Mouse (Mus musculus) right cerebral cortex, postnatal 14 days (tissue): ENCODE measurements at regions not wholly inside any gene's neighbourhood (a gene's known extent, or its start where the extent isn't known, plus 50 kb on each side); places are given as distances from the start of the nearest gene placed in this dataset.

Experiments used
- DNase-seq: peaks from one replicate; pipeline ENCODE4 v3.0.0; 2022

DNA sequence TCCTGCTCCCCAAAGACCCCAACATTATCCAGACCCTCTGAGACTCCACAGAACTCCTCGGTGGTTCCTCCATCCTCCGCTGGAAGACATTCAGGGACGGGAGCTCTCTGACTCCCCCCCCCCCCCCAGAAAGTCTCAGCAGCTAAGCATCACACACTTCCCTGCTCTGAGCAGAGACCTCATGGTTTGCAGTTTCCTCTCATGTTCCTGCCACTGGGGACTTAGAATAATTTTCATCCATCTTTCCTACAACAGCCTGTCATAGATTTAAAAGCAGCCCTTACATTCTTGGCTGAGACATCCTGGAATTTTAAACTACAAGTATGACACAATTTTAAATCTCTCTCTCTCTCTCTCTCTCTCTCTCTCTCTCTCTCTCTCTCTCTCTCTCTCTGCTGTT, 69.2 kb downstream of the Gpr65 start:
- DNase-seq: no peak

GRCm38 (mm10) chr12:98339536-98339935, 71.1 kb downstream of the Gpr65 start:
- DNase-seq: no peak

GRCm38 (mm10) chr12:98342158-98342557, 73.7 kb downstream of the Gpr65 start:
- DNase-seq: no peak

GRCm38 (mm10) chr12:98343653-98344052, 75.2 kb downstream of the Gpr65 start:
- DNase-seq: no peak

DNA sequence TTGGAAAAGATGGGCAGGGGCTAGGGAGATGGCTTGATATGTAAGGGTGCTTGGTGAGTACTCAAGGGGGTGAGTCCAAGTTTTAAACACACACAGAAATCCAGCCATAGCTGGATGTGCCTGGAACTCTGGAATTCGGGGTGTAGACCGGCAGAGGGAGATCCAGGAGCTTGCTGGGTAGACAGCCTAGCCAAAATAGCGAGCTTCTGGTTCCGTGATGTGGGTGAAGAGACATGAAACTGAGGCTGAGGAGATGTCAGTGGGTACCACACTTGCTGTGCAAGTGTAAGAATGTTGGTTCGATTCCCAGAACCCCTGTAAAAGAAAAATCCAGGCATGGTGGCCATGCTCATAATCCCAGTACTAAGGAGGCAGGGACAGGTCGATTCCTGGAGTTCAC, 78.6 kb downstream of the Gpr65 start:
- no peak for DNase-seq

DNA sequence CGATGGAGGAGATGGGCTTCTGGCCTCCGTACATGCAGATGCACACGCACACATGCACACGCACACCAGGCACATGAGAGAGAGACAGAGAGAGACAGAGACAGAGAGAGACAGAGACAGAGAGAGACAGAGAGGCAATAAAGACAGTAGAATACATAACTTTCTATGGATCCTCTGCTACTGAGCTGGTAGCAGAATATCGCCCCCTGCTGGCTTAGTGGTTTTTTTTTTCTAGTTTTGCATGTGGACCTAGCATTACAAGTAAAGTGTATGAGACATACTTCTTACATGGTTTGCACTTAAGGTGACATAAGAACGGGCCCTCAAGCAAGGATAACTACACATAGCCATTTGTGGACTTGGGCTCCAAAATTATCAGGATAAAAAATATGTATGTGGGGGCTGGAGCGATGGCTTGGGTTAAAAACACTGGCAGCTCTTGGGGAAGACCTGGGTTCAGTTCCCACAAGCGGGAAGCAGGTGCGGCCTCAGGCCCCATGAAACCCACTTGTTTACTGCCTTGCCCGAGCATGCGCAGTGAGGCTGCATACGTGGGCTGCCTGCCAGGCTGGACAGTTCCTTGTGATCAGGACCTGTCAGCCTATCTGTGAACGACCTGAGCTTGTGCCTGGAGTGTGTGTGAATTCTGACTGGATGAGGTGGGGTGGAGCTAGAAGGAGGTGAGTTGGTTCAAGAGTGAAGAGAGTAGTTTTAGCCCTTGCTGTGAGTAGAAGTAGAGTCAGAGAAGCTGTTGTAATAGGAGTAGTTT, 79.3 kb downstream of the Gpr65 start:
- peak; percentile 51 for DNase-seq

DNA sequence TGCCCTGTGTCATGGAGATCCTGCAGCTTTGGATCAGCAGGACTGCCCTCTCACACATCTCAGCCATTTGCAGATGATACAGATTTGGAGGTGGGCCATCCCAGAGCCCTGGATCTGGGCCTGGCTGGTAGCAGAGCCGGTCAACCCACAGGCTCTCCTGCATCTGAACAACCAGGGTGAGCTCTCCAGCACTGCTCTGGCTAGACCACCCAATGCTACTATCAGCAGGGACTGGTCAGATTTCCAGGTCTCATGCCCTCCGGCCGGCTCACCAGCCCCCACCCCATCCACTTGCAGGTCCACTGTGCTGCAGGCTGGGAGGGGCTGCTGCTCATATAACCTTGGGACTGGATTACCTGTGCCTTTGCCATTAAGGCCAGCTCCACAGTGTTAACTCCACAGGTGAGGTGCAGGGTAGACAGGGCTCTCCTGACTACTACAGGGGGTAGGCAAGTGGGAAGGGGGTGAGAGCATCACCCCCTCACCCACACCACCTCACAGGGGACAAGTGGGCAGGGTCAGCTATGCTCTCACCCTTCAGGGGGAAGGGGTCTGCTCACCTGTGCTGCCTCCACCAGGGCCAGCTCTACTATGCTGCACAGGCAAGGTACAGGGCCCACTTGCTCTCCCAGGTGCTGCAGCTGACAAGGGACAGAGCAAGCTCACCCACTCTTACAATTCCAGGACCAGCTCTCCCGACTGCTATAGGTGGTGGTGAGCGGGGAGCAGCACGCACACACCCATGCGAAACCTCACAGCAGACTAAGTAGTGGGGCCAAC, 81.6 kb downstream of the Gpr65 start:
- no peak for DNase-seq

DNA sequence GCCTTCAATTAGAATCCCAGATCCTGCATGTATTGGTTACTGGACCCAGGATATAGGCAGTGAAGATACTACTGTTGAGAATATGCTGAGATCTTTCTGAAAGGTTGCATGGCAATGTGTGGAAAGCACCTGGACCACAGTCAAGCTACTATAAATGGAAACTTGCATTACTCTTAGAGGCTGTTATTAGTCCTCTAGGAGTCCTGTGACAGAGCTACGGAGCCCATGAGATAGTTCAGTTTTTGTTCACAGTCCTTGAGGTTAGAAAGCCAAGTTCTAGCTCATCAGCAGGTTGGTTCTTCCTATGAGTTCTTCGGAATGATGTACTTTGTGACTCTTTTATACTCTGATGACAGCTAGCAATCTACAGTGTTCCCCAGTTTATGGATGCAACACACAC, 84.0 kb downstream of the Gpr65 start:
- DNase-seq: no peak

GRCm38 (mm10) chr12:98354545-98354944, 86.1 kb downstream of the Gpr65 start:
- no peak for DNase-seq

- no peak for DNase-seq
Measured at GRCm38 (mm10) chr12:98367583-98367982, 99.1 kb downstream of the Gpr65 start.

- no peak for DNase-seq
Measured at GRCm38 (mm10) chr12:98370771-98371170, 102.3 kb downstream of the Gpr65 start.

GRCm38 (mm10) chr12:98375214-98375910, 106.9 kb downstream of the Gpr65 start:
- no peak for DNase-seq
